Mouse (Mus musculus) c-Kit-negative CD71-positive TER-119-positive erythroid progenitor cells, embryonic 14.5 days (primary cell): ENCODE results near the gene Ifrd1.
"Not testable (repeated sequence)": the region's sequence is repeated elsewhere in the genome, so short reads cannot be mapped to it uniquely, and the experiment has no call there.

Experiments used
- DNase-seq: peaks from one replicate; pipeline ENCODE4 v3.0.0-alpha.2; 2013; ENCODE audit warnings: low read depth, low spot score

The Ifrd1 gene

DNA sequence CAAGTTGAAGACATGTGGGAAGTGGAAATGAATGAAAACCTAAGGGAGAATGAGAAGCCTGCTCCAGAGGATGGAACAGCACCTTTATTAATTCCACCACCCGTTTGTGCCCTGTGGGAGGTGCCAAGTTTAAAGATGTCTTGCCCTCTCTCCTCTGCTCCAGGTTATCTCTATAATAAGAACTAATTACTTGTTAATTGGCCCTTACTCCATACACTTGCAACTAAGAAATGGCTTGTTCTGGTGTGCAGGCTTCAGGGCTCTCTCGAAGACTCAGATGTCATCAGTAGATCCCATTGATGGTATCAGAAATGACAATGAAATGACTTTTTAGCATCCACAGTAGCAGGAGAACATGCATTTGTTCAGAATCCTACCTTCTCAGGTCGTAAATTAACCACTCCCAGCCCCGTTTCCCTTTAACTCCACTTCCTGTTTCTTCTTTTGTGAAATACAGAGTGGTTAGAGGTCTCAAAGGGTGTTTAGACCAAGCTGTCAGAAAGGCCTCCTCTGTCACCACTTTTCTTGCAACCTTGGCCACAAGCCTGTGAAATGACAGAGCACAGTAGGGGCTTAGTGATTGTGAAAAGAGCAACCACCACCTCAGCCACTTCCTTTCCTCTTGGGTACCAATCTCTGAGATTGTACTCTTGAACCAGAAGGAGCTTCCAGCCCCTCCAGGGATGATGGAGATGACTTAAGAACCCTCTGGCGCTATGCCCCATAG lies at the start of gene Ifrd1:
Gene Ifrd1, minus strand, starts transcription at position 51 of the 727 bp plus-strand sequence.
- no peak for DNase-seq

- DNase-seq, result no peak
These were observed 38.2 kb upstream of the Ifrd1 start for GRCm38 (mm10) chr12:40286539-40286938.

- DNase-seq, result no peak
These were observed 32.5 kb upstream of the Ifrd1 start for GRCm38 (mm10) chr12:40280596-40281325.

- DNase-seq, result no peak
These were observed 29.3 kb upstream of the Ifrd1 start for GRCm38 (mm10) chr12:40277581-40277980.

DNA sequence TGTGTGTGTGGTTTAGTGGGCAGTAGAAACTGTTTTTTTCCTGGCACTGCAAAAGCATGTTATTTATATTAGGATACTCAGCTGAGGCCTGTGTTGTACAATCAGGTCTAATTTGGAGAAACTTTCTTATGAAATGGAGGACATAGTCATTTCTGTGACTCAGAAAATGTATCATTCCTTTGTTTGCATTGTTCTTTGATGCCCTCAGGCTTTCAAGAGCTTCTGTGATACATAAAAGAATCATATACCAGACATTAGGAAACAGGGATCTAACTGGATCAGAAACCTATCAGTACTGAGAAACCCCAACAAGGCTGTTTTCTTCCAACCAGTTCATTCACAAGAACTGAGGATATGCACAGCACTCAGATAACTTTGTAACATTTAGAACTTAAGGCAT lies 26.6 kb upstream of the Ifrd1 start:
- no peak for DNase-seq

DNA sequence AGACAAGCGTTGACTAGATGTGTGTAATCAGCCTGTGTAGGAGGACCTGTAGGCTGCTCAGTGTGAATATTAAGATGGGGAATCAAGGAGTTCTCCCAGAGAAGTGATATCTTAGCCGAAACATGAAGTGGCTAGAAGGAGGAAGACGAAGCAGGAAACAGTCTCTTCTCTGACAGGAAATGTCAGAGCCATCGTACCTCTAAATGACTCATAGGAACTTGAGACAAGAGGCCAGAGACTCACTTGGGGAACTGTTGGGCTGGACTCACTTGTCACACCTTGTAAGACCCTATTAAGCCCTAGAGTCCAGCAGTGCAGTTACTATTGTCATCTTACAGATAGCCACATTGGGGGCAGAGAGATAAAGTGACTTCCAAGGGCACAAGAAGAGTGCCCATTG lies 25.0 kb upstream of the Ifrd1 start:
- DNase-seq, result no peak

DNA sequence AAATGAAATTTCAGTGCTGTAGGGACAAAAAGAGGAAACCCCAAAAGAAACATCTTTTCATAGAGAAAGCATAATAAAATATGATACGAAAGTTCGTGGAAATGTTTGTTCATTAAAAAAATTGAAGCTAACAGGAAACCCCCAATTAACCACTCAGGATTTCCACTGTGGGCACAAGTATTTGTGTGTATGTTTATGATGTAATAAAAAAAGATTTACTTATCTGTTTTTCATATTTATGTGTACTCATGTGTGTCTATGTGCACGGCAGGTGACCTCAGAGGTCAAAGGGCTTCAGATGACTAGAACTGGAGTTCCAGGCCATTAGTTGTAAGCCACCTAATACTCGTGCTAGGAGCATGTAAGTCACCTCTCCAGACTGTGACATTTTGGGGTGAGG lies 24.4 kb upstream of the Ifrd1 start:
- no peak for DNase-seq

DNA sequence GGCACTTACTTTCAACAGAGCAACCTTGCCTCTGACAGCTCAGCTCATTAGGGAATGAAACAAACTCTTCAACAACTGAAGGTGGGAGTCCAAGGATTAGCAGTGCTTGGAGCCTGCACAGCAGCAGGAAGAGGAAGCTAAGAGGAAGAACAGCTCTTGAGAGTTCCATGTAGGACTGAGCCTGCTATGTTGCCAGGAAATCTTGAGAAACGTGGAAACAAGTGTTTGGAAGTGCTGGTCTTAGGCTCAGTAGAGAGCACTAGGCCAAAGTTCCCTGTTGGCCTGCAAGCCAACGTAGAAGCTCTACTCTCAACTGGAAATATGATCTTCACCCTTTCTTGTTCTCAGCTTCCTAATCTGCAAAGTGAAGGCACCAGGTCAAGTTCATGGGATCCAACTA lies 20.0 kb upstream of the Ifrd1 start:
- DNase-seq, result no peak

GRCm38 (mm10) chr12:40263712-40264111 lies 15.4 kb upstream of the Ifrd1 start:
- no peak for DNase-seq

DNA sequence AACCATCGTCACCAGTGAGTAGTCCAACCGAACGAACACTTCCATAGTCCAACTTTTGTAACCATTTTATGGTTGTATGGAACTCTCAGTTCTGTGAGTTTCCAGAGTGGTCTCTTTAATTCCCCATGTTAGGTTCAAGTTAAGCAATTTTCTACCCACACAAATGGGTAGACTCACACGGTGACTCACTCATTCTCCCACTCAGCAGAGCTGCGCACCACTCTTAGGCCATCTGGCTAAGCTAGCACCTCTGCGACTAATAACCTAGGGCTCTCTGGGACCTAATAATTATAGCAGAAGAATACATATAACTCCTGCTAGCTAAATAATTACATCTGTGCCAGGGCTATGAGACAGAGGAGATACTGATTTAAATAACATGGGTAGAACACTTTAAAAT lies 14.7 kb upstream of the Ifrd1 start:
- DNase-seq, result no peak

DNA sequence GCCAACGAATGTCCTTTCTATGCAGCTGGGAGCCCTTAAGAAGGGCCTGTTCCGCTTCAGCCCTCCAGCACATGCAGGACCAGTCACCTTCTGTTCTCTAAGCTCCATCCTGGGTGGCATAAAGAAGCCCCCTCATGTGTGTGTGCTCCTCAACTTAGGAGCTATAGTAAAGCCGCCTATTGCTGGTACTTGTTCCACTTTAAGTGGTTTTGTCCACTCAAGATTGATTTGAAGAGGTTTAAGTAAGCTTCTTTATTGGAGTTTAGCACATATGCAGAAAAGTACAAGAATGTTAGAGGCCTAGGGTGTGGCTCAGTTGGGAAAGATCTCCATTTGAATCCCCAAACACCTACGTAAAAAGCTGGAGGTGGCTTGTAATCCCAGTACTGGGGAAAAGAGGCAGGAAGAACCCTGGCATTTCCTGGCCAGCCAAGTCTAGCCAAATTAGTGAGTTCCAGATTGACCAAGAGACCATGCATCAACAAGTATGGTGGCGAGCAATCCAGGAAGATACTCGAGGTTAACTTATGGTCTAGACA lies 10.2 kb upstream of the Ifrd1 start:
- DNase-seq, result no peak

GRCm38 (mm10) chr12:40257226-40257625 lies 8.9 kb upstream of the Ifrd1 start:
- DNase-seq, result no peak

- DNase-seq, result no peak
These were observed 8.2 kb upstream of the Ifrd1 start for GRCm38 (mm10) chr12:40256543-40256942.

DNA sequence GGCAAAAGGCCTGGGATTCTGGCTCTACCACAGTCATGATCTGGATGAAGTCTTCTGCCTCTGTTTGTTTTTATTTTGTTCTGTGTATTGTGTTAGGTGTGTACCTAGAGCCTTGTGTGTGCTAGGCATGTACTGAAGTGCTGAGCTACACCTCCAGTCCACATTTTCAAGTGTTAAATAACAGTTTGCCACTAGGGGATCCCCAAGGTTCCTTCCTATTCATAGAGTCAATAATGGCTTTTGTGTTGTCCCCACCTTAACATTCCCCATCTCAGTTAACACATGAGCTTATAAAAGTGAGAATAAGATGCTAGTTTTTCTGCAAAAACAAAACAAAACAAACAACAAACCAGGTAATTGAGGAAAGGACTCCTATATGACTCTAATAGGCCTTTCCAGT lies 7.7 kb upstream of the Ifrd1 start:
- no peak for DNase-seq

GRCm38 (mm10) chr12:40255310-40255709 lies 7.0 kb upstream of the Ifrd1 start:
- not testable (repeated sequence) for DNase-seq

- no peak for DNase-seq
These were observed 6.4 kb upstream of the Ifrd1 start for GRCm38 (mm10) chr12:40254729-40255128.

- no peak for DNase-seq
These were observed 4.9 kb upstream of the Ifrd1 start for GRCm38 (mm10) chr12:40253241-40253640.

DNA sequence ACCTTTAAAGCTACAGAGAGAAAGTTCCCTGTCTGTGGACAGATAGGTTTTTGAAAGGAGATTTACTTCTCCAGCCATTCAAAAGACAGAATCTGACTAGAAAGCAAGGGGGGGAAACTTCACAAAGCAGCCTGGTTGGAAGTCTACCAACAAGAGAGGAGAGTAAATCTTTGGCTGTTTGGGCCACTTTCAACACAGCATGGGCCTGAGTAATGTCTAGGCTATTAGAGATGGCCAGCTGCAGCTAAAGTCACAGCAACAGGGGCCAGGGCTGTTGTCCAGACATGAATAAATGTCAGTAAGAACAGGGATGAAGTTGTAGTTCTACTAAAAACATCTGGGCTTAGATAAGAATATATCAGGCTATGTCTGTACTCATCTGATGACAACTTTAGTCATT lies 2.0 kb upstream of the Ifrd1 start:
- no peak for DNase-seq

GRCm38 (mm10) chr12:40247976-40248375 lies 328 bp downstream of the Ifrd1 start:
- peak; percentile 40 for DNase-seq

GRCm38 (mm10) chr12:40247384-40247783 lies 920 bp downstream of the Ifrd1 start:
- no peak for DNase-seq

GRCm38 (mm10) chr12:40245434-40245970 lies 2.8 kb downstream of the Ifrd1 start:
- no peak for DNase-seq

GRCm38 (mm10) chr12:40244926-40245325 lies 3.4 kb downstream of the Ifrd1 start:
- no peak for DNase-seq

DNA sequence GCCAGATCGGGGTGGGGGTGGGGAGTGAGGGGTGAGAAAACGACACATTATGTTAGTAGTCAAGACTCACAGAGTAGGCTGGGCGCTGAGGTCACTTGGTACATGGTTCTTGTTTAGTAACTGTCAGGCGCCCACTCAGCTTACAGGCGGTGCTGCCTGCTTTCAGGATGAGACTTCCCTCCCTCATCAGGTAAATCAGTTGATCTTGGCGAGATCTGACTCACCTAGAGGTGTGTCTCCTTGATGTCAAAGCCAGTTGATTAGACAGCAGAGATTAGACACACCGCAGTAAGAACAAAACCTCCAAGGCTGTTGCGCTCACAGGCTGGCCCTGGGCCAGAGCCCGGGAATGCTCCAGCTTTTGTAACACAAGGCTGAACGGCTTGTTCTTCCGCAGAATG lies 4.5 kb downstream of the Ifrd1 start:
- no peak for DNase-seq
